In the genomic region with DNA sequence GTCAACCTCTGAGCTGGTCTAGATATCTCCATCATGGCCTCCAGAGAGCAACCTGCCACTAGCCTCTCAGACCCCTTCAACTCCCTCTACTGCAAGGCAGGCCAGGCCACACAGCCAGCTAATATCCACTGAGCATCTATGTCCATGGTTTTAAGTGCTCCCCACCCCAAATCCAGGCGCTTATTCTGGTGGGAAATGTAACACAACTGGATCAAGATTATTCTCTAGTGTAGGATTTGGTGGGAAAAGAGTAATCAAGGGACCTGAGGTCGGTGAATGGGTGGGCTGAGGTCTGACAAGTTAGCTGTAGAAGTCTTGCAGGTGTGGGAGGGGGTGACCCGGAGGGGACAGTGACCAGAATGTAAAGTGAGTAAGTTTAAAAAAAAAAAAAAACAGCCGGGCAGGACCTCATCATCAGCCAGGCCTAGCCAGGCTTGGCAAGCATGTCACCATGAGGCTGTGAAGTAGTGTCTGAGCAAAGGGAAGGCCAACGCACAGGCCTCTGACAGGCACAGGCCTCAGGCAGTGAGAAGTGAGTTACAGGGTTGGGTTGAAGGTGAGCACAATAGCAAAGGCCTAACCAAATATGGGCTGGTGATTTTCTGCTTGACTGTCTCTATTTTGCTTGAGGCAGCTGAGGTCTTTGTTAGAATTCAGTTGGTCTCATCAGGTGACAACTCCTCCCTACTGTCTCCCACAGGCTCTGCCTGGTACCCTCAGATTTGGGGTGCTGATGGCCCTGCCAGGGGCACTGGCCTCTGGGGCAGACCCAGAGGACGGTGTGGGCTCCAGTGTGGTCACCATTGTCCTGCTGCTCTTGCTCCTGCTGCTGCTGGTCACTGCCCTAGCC, we compare ENCODE assay signal across 11 mouse cellular contexts. TPM values are rescaled to one million over a fixed set of nuclear protein-coding genes. Genes with fewer than 3 reads are reported as not detected.
A peak's percentile ranks its signal among the peaks of the same experiment; 100 is the strongest.
DNase-seq lines count a peak whose midpoint lies in the region; ATAC-seq and TF ChIP-seq lines count a peak whose summit lies in the region.
"Had no signal": no experiment of that assay in that cellular context is flagged by ENCODE, and none has a peak within 500 bp of the region (broad histone marks: within the 10 kb centered on the region; RNA-seq: fewer than 3 reads in every experiment).

No protein-coding gene starts in this region.

- no peak overlapping the region for H3K27ac ChIP-seq in heart, adult 2 months
- peak overlapping the region; percentile 43; the same call in 1 of the 2 replicates for H3K27ac ChIP-seq in midbrain, embryonic 12.5 days (replicated peaks)
- H3K27ac ChIP-seq in midbrain, embryonic 14.5 days (replicated peaks; ENCODE audit: low read depth, low read length), result no peak overlapping the region

- 72% methylated on average over 6 of the region's 6 CpGs for WGBS in heart, adult 2 months
- 73% methylated on average over 6 of the region's 6 CpGs for WGBS in midbrain, embryonic 12.5 days
- 71% methylated on average over 6 of the region's 6 CpGs for WGBS in midbrain, embryonic 14.5 days

- no peak overlapping the region for H3K4me3 ChIP-seq in heart, adult 2 months
- no peak overlapping the region for H3K4me3 ChIP-seq in midbrain, embryonic 12.5 days
- no peak overlapping the region for H3K4me3 ChIP-seq in midbrain, embryonic 14.5 days (replicated peaks; ENCODE audit: low read depth, low read length)

- H3K9me3 ChIP-seq in midbrain, embryonic 12.5 days, result no peaks in the 10 kb centered on the region
- no peaks in the 10 kb centered on the region for H3K9me3 ChIP-seq in midbrain, embryonic 14.5 days (ENCODE audit: control insufficient read depth, low read length)

- no peaks in the 10 kb centered on the region for H3K79me2 ChIP-seq in heart, adult 2 months (replicated peaks; ENCODE audit: control insufficient read depth, insufficient read depth, low read length)

- no peak for DNase-seq in heart, adult 2 months
- DNase-seq in heart, adult 11 months, result no peak
- no peak for DNase-seq in midbrain, embryonic 14.5 days
- DNase-seq in T-cell, adult 2 months (ENCODE audit: low spot score), result peak; percentile 24
- no peak for DNase-seq in embryo, embryonic 10.5 days (ENCODE audit: low spot score)
- DNase-seq in urinary bladder, postnatal 36 days (ENCODE audit: low spot score in 2 of 2), result no peak
- DNase-seq: kidney, adult 8-10 months; lung, embryonic 14.5 days had no signal

- H3K4me2 ChIP-seq in midbrain, embryonic 12.5 days (replicated peaks), result no peak overlapping the region
- H3K4me2 ChIP-seq in midbrain, embryonic 14.5 days (ENCODE audit: low read length), result no peak overlapping the region
- H3K4me2 ChIP-seq: lung, embryonic 14.5 days had no signal

- no peaks in the 10 kb centered on the region for H3K36me3 ChIP-seq in heart, adult 2 months (ENCODE audit: control insufficient read depth, insufficient read depth, low read length)
- peaks cover 68% of the 10 kb centered on the region for H3K36me3 ChIP-seq in midbrain, embryonic 12.5 days
- H3K36me3 ChIP-seq in midbrain, embryonic 14.5 days (ENCODE audit: control insufficient read depth, insufficient read depth, low read length), result peaks cover 75% of the 10 kb centered on the region

- H3K4me1 ChIP-seq in heart, adult 2 months (ENCODE audit: control insufficient read depth, insufficient read depth, low read length), result peaks cover 3% of the 10 kb centered on the region
- no peaks in the 10 kb centered on the region; the same call in 1 of the 2 replicates for H3K4me1 ChIP-seq in midbrain, embryonic 12.5 days
- H3K4me1 ChIP-seq in midbrain, embryonic 14.5 days (ENCODE audit: control insufficient read depth, insufficient read depth, low read length), result no peaks in the 10 kb centered on the region

- TF ChIP-seq EP300 in heart, adult 2 months (IDR thresholded peaks at IDR 0.05; ENCODE audit: insufficient read depth, low read depth, low read length), result no peak

- H3K27me3 ChIP-seq in heart, adult 2 months (ENCODE audit: control insufficient read depth, insufficient read depth, low read length), result no peaks in the 10 kb centered on the region
- H3K27me3 ChIP-seq in midbrain, embryonic 12.5 days, result no peaks in the 10 kb centered on the region
- H3K27me3 ChIP-seq in midbrain, embryonic 14.5 days (ENCODE audit: control insufficient read depth, insufficient read depth, low read length), result no peaks in the 10 kb centered on the region

- ATAC-seq in midbrain, embryonic 12.5 days (ENCODE audit: low FRiP score, low read depth), result no peak
- ATAC-seq in midbrain, embryonic 14.5 days (ENCODE audit: low FRiP score, low TSS enrichment), result no peak
- ATAC-seq in megakaryocyte progenitor cell, adult 5-6 weeks (replicated peaks; ENCODE audit: poor library complexity), result peak; percentile 28; the same call in 1 of the 2 replicates
- ATAC-seq: forebrain, embryonic 14.5 days had no signal

- no peak for TF ChIP-seq CTCF in heart, adult 2 months (IDR thresholded peaks at IDR 0.05)

- intact Hi-C loops in heart, adult 2 months (cut with DNase I), result no loop called here

- 0 out of 2 replicates have a peak, but pooled peaks have one; percentile 19 for TF ChIP-seq POLR2A in heart, adult 2 months (IDR thresholded peaks at IDR 0.05; ENCODE audit: insufficient read depth, low read depth, low read length)

- H3K9ac ChIP-seq in heart, adult 2 months (ENCODE audit: low read depth, low read length), result no peak overlapping the region
- no peak overlapping the region for H3K9ac ChIP-seq in midbrain, embryonic 12.5 days (replicated peaks)
- H3K9ac ChIP-seq in midbrain, embryonic 14.5 days (replicated peaks; ENCODE audit: low read length), result no peak overlapping the region
- H3K9ac ChIP-seq: lung, embryonic 14.5 days had no signal

RNA-seq across cellular contexts. Expression of a gene that starts 2.0 kb away (rescaled TPM):
- 1 to 10 TPM; 1.1 to 1.7 TPM for total RNA-seq in heart, adult 2 months (2021)
- polyA plus RNA-seq in heart, adult 2 months (2012; rRNA removed), result 2.2 and 6.4 TPM in 2 replicates
- polyA plus RNA-seq in midbrain, embryonic 12.5 days (2016; fragmentation: Nextera tagmentation; extraction: Ambion mirVana), result 0.42 and 0.71 TPM in 2 replicates
- polyA plus RNA-seq in midbrain, embryonic 14.5 days (2014; fragmentation: Nextera tagmentation; extraction: Ambion mirVana), result 0.55 and 0.64 TPM in 2 replicates
- total RNA-seq in megakaryocyte progenitor cell, adult 5-6 weeks (2015), result 96.4 and 114 TPM in 2 replicates
- total RNA-seq in megakaryocyte progenitor cell, adult 5-6 weeks (2017), result 79.5 and 83.5 TPM in 2 replicates

RNA-seq across cellular contexts. Expression of a gene that starts 7.0 kb away (rescaled TPM):
- 10 to 100 TPM; 43.9 to 45.1 TPM for total RNA-seq in heart, adult 2 months (2021)
- 83.3 and 95.0 TPM in 2 replicates for polyA plus RNA-seq in heart, adult 2 months (2012; rRNA removed)
- 121 and 133 TPM in 2 replicates for polyA plus RNA-seq in midbrain, embryonic 12.5 days (2016; fragmentation: Nextera tagmentation; extraction: Ambion mirVana)
- polyA plus RNA-seq in midbrain, embryonic 14.5 days (2014; fragmentation: Nextera tagmentation; extraction: Ambion mirVana), result 105 and 117 TPM in 2 replicates
- 138 and 142 TPM in 2 replicates for total RNA-seq in megakaryocyte progenitor cell, adult 5-6 weeks (2015)
- 66.4 and 83.5 TPM in 2 replicates for total RNA-seq in megakaryocyte progenitor cell, adult 5-6 weeks (2017)

RNA-seq across cellular contexts. Expression of a gene that starts 7.7 kb away (rescaled TPM):
- 10 to 100 TPM; 14.7 to 18.2 TPM for total RNA-seq in heart, adult 2 months (2021)
- 29.5 and 32.9 TPM in 2 replicates for polyA plus RNA-seq in heart, adult 2 months (2012; rRNA removed)
- 62.8 and 63.3 TPM in 2 replicates for polyA plus RNA-seq in midbrain, embryonic 12.5 days (2016; fragmentation: Nextera tagmentation; extraction: Ambion mirVana)
- polyA plus RNA-seq in midbrain, embryonic 14.5 days (2014; fragmentation: Nextera tagmentation; extraction: Ambion mirVana), result 37.3 and 42.2 TPM in 2 replicates
- total RNA-seq in megakaryocyte progenitor cell, adult 5-6 weeks (2015), result 21.6 and 22.1 TPM in 2 replicates
- total RNA-seq in megakaryocyte progenitor cell, adult 5-6 weeks (2017), result 23.1 and 30.2 TPM in 2 replicates

RNA-seq across cellular contexts. Expression of a gene that starts 11.6 kb away (rescaled TPM):
- total RNA-seq in heart, adult 2 months (2021), result not detected
- 0.21 TPM in 1 of 2 replicates, not detected in the other for polyA plus RNA-seq in heart, adult 2 months (2012; rRNA removed)
- polyA plus RNA-seq in midbrain, embryonic 12.5 days (2016; fragmentation: Nextera tagmentation; extraction: Ambion mirVana), result 0.12 and 0.14 TPM in 2 replicates
- polyA plus RNA-seq in midbrain, embryonic 14.5 days (2014; fragmentation: Nextera tagmentation; extraction: Ambion mirVana), result 0.14 and 0.15 TPM in 2 replicates
- not detected in 2 replicates for total RNA-seq in megakaryocyte progenitor cell, adult 5-6 weeks (2015)
- total RNA-seq in megakaryocyte progenitor cell, adult 5-6 weeks (2017), result not detected in 2 replicates

RNA-seq across cellular contexts. Expression of a gene that starts 15.9 kb away (rescaled TPM):
- total RNA-seq in heart, adult 2 months (2021), result under 1 TPM in 1 of 2 experiments, not detected in 1; 0.05 TPM
- 0.12 TPM in 2 replicates for polyA plus RNA-seq in heart, adult 2 months (2012; rRNA removed)
- polyA plus RNA-seq in midbrain, embryonic 12.5 days (2016; fragmentation: Nextera tagmentation; extraction: Ambion mirVana), result not detected in 2 replicates
- polyA plus RNA-seq in midbrain, embryonic 14.5 days (2014; fragmentation: Nextera tagmentation; extraction: Ambion mirVana), result not detected in 2 replicates
- total RNA-seq in megakaryocyte progenitor cell, adult 5-6 weeks (2015), result not detected in 2 replicates
- total RNA-seq in megakaryocyte progenitor cell, adult 5-6 weeks (2017), result 0.10 TPM in 1 of 2 replicates, not detected in the other
- polyA plus RNA-seq: forebrain, embryonic 14.5 days; lung, embryonic 14.5 days had no signal
